Mouse (Mus musculus) stomach, postnatal 0 days (tissue): ENCODE results near the gene Uck2. TPM values are rescaled to one million over a fixed set of nuclear protein-coding genes. Genes with fewer than 3 reads are reported as not detected.

ENCODE experiments used
- ATAC-seq: fragments of 200-750 bp; cut with Nextera tagmentation; 2 replicates; pipeline ENCODE4 v1.8.0; 2017; ENCODE audit not compliant: low FRiP score, low TSS enrichment
- DNase-seq: peaks from one replicate; pipeline ENCODE4 v3.0.0-alpha.2; 2016; ENCODE audit warnings: low spot score
- H3K27ac ChIP-seq: fragments of 300-500 bp; sonication (generic); replicated peaks from 2 replicates; pipeline ENCODE4 v1.5.1; 2014; ENCODE audit warnings: mild to moderate bottlenecking, control low read depth
- H3K27me3 ChIP-seq: fragments of 300-500 bp; sonication (generic); 2 replicates; pipeline ENCODE4 v1.6.1; 2014; ENCODE audit warnings: low read length; ENCODE audit not compliant: control insufficient read depth, insufficient read depth
- H3K36me3 ChIP-seq: fragments of 300-500 bp; sonication (generic); 2 replicates; pipeline ENCODE4 v1.6.1; 2014; ENCODE audit warnings: low read length, mixed read lengths; ENCODE audit not compliant: control insufficient read depth, insufficient read depth
- H3K4me1 ChIP-seq: fragments of 300-500 bp; sonication (generic); replicated peaks from 2 replicates; pipeline ENCODE4 v1.6.1; 2014; ENCODE audit warnings: antibody characterized with exemption; ENCODE audit not compliant: control insufficient read depth, insufficient read depth
- H3K4me2 ChIP-seq: fragments of 300-500 bp; sonication (generic); replicated peaks from 2 replicates; pipeline ENCODE4 v1.6.1; 2014; ENCODE audit warnings: low read depth, mild to moderate bottlenecking, control low read depth, moderate library complexity
- H3K4me3 ChIP-seq: fragments of 300-500 bp; sonication (generic); 2 replicates; pipeline ENCODE4 v1.5.1; 2014; ENCODE audit warnings: low read depth, low read length, control low read depth
- H3K9ac ChIP-seq: fragments of 300-500 bp; sonication (generic); 2 replicates; pipeline ENCODE4 v1.6.1; 2014; ENCODE audit warnings: mild to moderate bottlenecking, low read length, control low read depth, mixed read lengths
- H3K9me3 ChIP-seq: fragments of 300-500 bp; sonication (generic); 2 replicates; pipeline ENCODE4 v1.6.1; 2016; ENCODE audit warnings: low read length; ENCODE audit not compliant: control insufficient read depth
- CTCF ChIP-seq: IDR thresholded peaks from 2 replicates; pipeline ENCODE4 v1.5.1; 2016; ENCODE audit warnings: antibody characterized with exemption, low read depth, mild to moderate bottlenecking, moderate library complexity
- EP300 ChIP-seq: optimal IDR thresholded peaks from 2 replicates; pipeline ENCODE3; 2016; ENCODE audit warnings: antibody characterized with exemption
- WGBS: fragments of 180-500 bp; shearing (Covaris S2); extraction: QIAGEN DNeasy Blood & Tissue Kit; methylation state at CpG from one replicate; pipeline ENCODE4 v1.1.7; 2014; 5-methylcytosine and 5-hydroxymethylcytosine counted together
- polyA plus RNA-seq: library from polyadenylated mRNA; unstranded; fragments of >200 nt; fragmentation: Nextera tagmentation; extraction: Ambion mirVana; gene quantifications from 2 replicates; pipeline ENCODE4 v1.2.1, GENCODE M21; 2015

The Uck2 gene
- polyA plus RNA-seq, 1 experiment from 2014 or later: 52.5 TPM

- Histone ChIP-seq H3K4me2 (no peak overlapping the region), H3K9ac (no peak overlapping the region), H3K4me3 (no peak overlapping the region), H3K27me3 (no peaks in the 10 kb centered on the region), H3K4me1 (peaks cover 11% of the 10 kb centered on the region), H3K27ac (no peak overlapping the region), H3K36me3 (no peaks in the 10 kb centered on the region), H3K9me3 (no peaks in the 10 kb centered on the region)
- no peak for TF ChIP-seq EP300
- TF ChIP-seq CTCF: no peak
- DNase-seq: no peak
- WGBS: 83% methylated on average over 12 of the region's 12 CpGs
- no peak for ATAC-seq
Observed at GRCm38 (mm10) chr1:167274646-167275390, 10.3 kb downstream of the Uck2 start.

- H3K4me2 ChIP-seq: no peak overlapping the region
- ATAC-seq: peak; percentile 61
- H3K27ac ChIP-seq: no peak overlapping the region; the same call in 1 of the 2 replicates
- no peak overlapping the region for H3K9ac ChIP-seq
- DNase-seq: no peak
- H3K4me3 ChIP-seq: no peak overlapping the region
- H3K4me1 ChIP-seq: peaks cover 16% of the 10 kb centered on the region
- no peaks in the 10 kb centered on the region for H3K9me3 ChIP-seq
- no peaks in the 10 kb centered on the region for H3K36me3 ChIP-seq
- 37% methylated on average over 14 of the region's 14 CpGs for WGBS
- no peaks in the 10 kb centered on the region for H3K27me3 ChIP-seq
- TF ChIP-seq EP300: no peak
- no peak for TF ChIP-seq CTCF
Observed at GRCm38 (mm10) chr1:167273380-167274163, 11.5 kb downstream of the Uck2 start.

- Histone ChIP-seq H3K9me3 (no peaks in the 10 kb centered on the region), H3K9ac (no peak overlapping the region), H3K4me3 (no peak overlapping the region), H3K27ac (peak overlapping the region; percentile 88), H3K4me2 (no peak overlapping the region), H3K27me3 (no peaks in the 10 kb centered on the region), H3K36me3 (no peaks in the 10 kb centered on the region), H3K4me1 (peaks cover 17% of the 10 kb centered on the region)
- TF ChIP-seq EP300 (no peak), CTCF (no peak)
- DNase-seq (no peak), ATAC-seq (no peak)
- WGBS: 43% methylated on average over 8 of the region's 8 CpGs
Observed at GRCm38 (mm10) chr1:167271841-167272240, 13.3 kb downstream of the Uck2 start.

- H3K4me1 ChIP-seq: peaks cover 17% of the 10 kb centered on the region
- peak; percentile 84 for ATAC-seq
- peak overlapping the region; percentile 88 for H3K27ac ChIP-seq
- H3K9me3 ChIP-seq: no peaks in the 10 kb centered on the region
- H3K4me3 ChIP-seq: no peak overlapping the region
- no peaks in the 10 kb centered on the region for H3K36me3 ChIP-seq
- WGBS: 47% methylated on average over 4 of the region's 4 CpGs
- no peak overlapping the region for H3K9ac ChIP-seq
- H3K27me3 ChIP-seq: no peaks in the 10 kb centered on the region
- H3K4me2 ChIP-seq: no peak overlapping the region; the same call in 1 of the 2 replicates
- DNase-seq: no peak
- TF ChIP-seq CTCF: no peak
- no peak for TF ChIP-seq EP300
Observed at GRCm38 (mm10) chr1:167271304-167271703, 13.8 kb downstream of the Uck2 start.

GRCm38 (mm10) chr1:167270342-167271111 is 14.6 kb downstream of the Uck2 start:
- Histone ChIP-seq H3K27me3 (no peaks in the 10 kb centered on the region), H3K9ac (peak overlapping the region; percentile 27), H3K36me3 (no peaks in the 10 kb centered on the region), H3K4me1 (peaks cover 17% of the 10 kb centered on the region), H3K4me3 (peak overlapping the region; percentile 17; the same call in 1 of the 2 replicates), H3K4me2 (peak overlapping the region; percentile 56), H3K27ac (peak overlapping the region; percentile 88), H3K9me3 (no peaks in the 10 kb centered on the region)
- DNase-seq (peak; percentile 59), ATAC-seq (peak; percentile 41; the same call in 1 of the 2 replicates)
- 7% methylated on average over 19 of the region's 19 CpGs for WGBS
- TF ChIP-seq EP300 (no peak), CTCF (no peak)
